Mouse (Mus musculus) layer of hippocampus, postnatal 36 days (tissue): Measurements from ENCODE around the gene Mettl27. TPM values are rescaled to one million over a fixed set of nuclear protein-coding genes. Genes with fewer than 3 reads are reported as not detected.
A peak's percentile ranks its signal among the peaks of the same experiment; 100 is the strongest.

ENCODE experiments used
- DNase-seq, 2 experiments: peaks; one replicate each; pipeline ENCODE4 v3.0.0; 2022
- total RNA-seq, 2 experiments: library from RNA; stranded (reverse); gene quantifications; 2 replicates each; pipeline ENCODE4 v1.2.3; 2021

The Mettl27 gene
- 1 to 10 TPM; 7.1 to 8.4 TPM for total RNA-seq

- DNase-seq, result peak; percentile 80
Measured at GRCm38 (mm10) chr5:134932179-134932902, at the start of gene Mettl27. Mettl27 (plus strand) TSS chr5:134932368.

GRCm38 (mm10) chr5:134883077-134883476, 49.1 kb upstream of the Mettl27 start:
- no peak for DNase-seq

GRCm38 (mm10) chr5:134887447-134888335, 44.5 kb upstream of the Mettl27 start:
- no peak for DNase-seq

- DNase-seq, result no peak
Measured at GRCm38 (mm10) chr5:134888505-134888904, 43.7 kb upstream of the Mettl27 start.

- DNase-seq, result no peak
Measured at GRCm38 (mm10) chr5:134890601-134891054, 41.5 kb upstream of the Mettl27 start.

- no peak for DNase-seq
Measured at GRCm38 (mm10) chr5:134891552-134891951, 40.6 kb upstream of the Mettl27 start.

- DNase-seq, result no peak
Measured at GRCm38 (mm10) chr5:134892717-134893116, 39.5 kb upstream of the Mettl27 start.

- DNase-seq, result no peak
Measured at GRCm38 (mm10) chr5:134895291-134895690, 36.9 kb upstream of the Mettl27 start.

GRCm38 (mm10) chr5:134896965-134897364, 35.2 kb upstream of the Mettl27 start:
- no peak for DNase-seq

- DNase-seq, result no peak
Measured at GRCm38 (mm10) chr5:134897596-134897995, 34.6 kb upstream of the Mettl27 start.

GRCm38 (mm10) chr5:134901012-134901643, 31.0 kb upstream of the Mettl27 start:
- peak; percentile 32 to 35 for DNase-seq

- no peak for DNase-seq
Measured at GRCm38 (mm10) chr5:134901644-134902027, 30.5 kb upstream of the Mettl27 start.

GRCm38 (mm10) chr5:134906633-134907032, 25.5 kb upstream of the Mettl27 start, which contains the start of gene Tmem270:
Tmem270 (minus strand) TSS chr5:134906733.
- no peak for DNase-seq

- DNase-seq, result peak; percentile 93 to 96
Measured at GRCm38 (mm10) chr5:134907135-134907534, 25.0 kb upstream of the Mettl27 start.

GRCm38 (mm10) chr5:134911901-134912300, 20.3 kb upstream of the Mettl27 start:
- no peak for DNase-seq

GRCm38 (mm10) chr5:134913352-134913751, 18.8 kb upstream of the Mettl27 start:
- no peak for DNase-seq

- no peak for DNase-seq
Measured at GRCm38 (mm10) chr5:134913753-134914152, 18.4 kb upstream of the Mettl27 start.

- DNase-seq, result no peak
Measured at GRCm38 (mm10) chr5:134914510-134914909, 17.7 kb upstream of the Mettl27 start.

- no peak for DNase-seq
Measured at GRCm38 (mm10) chr5:134915311-134915710, 16.9 kb upstream of the Mettl27 start, which contains the start of gene Cldn13. Cldn13 (minus strand) TSS chr5:134915526.

GRCm38 (mm10) chr5:134918071-134918832, 13.9 kb upstream of the Mettl27 start:
- no peak for DNase-seq

GRCm38 (mm10) chr5:134919097-134919496, 13.1 kb upstream of the Mettl27 start:
- DNase-seq, result no peak

GRCm38 (mm10) chr5:134920106-134920687, 12.0 kb upstream of the Mettl27 start:
- DNase-seq, result no peak
